Mouse (Mus musculus): ENCODE measurements around the gene Akr1c14. TPM values are rescaled to one million over a fixed set of nuclear protein-coding genes. Genes with fewer than 3 reads are reported as not detected.
"Not testable (repeated sequence)": the region's sequence is repeated elsewhere in the genome, so short reads cannot be mapped to it uniquely, and the experiment has no call there.

Akr1c14 gene
- polyA plus RNA-seq, 1 experiment from 2014 or later, result 0.65 TPM

DNA sequence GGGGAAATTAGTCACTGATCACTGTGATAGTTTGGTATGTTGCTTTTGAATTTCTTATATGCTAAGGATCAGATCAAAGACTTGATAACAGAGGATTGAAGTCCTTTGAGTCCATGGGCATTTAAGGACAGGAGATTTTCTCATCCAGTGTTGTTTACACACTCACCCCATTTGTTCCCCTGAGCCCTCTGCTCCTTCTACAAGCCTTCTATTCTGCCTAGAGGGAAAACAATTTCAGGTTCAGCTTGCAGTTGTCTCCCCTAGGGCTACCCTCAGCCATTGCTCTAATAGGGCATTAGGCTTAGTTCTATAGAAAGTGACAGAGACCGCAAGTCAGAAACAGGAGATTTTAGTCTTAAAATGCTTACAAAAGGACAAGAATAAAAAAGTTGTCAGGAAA, 585 bp upstream of the Akr1c14 start:
- H3K4me2 ChIP-seq (ENCODE audit: low read depth), result no peak overlapping the region
- H3K4me1 ChIP-seq (ENCODE audit: control insufficient read depth, insufficient read depth, low read length), result no peaks in the 10 kb centered on the region
- H3K9ac ChIP-seq (ENCODE audit: low read length), result no peak overlapping the region
- H3K4me3 ChIP-seq (ENCODE audit: low read depth, low read length), result no peak overlapping the region
- no peak overlapping the region for H3K27ac ChIP-seq (ENCODE audit: low read depth, low read length)
- DNase-seq (ENCODE audit: low spot score) (no peak), ATAC-seq (ENCODE audit: insufficient read depth, low FRiP score, low TSS enrichment) (no peak)
- no peaks in the 10 kb centered on the region for H3K36me3 ChIP-seq (ENCODE audit: control insufficient read depth, insufficient read depth, low read length)
- no peaks in the 10 kb centered on the region for H3K9me3 ChIP-seq (ENCODE audit: control insufficient read depth, low read length)
- WGBS, result 98% methylated on average over 1 of the region's 1 CpGs
- H3K27me3 ChIP-seq (ENCODE audit: control insufficient read depth, insufficient read depth, low read length), result no peaks in the 10 kb centered on the region

DNA sequence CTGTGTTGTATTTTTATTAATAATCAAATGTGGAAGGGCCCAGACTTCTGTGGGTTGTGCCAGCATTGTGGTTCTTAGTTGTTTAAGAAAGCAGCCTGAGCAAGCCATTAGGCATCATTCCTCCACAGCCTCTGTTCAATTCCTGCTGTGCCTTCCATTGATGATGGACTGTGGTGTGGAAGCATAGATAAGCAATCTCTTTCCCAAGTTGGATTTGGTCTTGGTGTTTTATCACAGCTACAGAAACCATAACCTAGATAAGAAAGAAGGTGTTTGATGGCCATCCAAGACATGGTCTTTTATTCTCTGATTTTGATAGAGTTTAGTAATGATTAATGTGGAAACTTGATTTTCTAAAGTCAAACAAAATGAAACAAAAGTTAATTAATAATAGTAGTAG, 844 bp downstream of the Akr1c14 start:
- no peak overlapping the region for H3K4me2 ChIP-seq (ENCODE audit: low read depth)
- no peaks in the 10 kb centered on the region for H3K4me1 ChIP-seq (ENCODE audit: control insufficient read depth, insufficient read depth, low read length)
- H3K4me3 ChIP-seq (ENCODE audit: low read depth, low read length), result no peak overlapping the region
- H3K9me3 ChIP-seq (ENCODE audit: control insufficient read depth, low read length), result no peaks in the 10 kb centered on the region
- H3K27ac ChIP-seq (ENCODE audit: low read depth, low read length), result no peak overlapping the region
- no peak overlapping the region for H3K9ac ChIP-seq (ENCODE audit: low read length)
- DNase-seq (ENCODE audit: low spot score) (no peak), ATAC-seq (ENCODE audit: insufficient read depth, low FRiP score, low TSS enrichment) (no peak)
- H3K36me3 ChIP-seq (ENCODE audit: control insufficient read depth, insufficient read depth, low read length), result no peaks in the 10 kb centered on the region
- H3K27me3 ChIP-seq (ENCODE audit: control insufficient read depth, insufficient read depth, low read length), result no peaks in the 10 kb centered on the region

- Histone ChIP-seq H3K36me3 (ENCODE audit: control insufficient read depth, insufficient read depth, low read length) (no peaks in the 10 kb centered on the region), H3K4me3 (ENCODE audit: low read depth, low read length) (no peak overlapping the region), H3K4me2 (ENCODE audit: low read depth) (no peak overlapping the region), H3K27me3 (ENCODE audit: control insufficient read depth, insufficient read depth, low read length) (no peaks in the 10 kb centered on the region), H3K4me1 (ENCODE audit: control insufficient read depth, insufficient read depth, low read length) (no peaks in the 10 kb centered on the region), H3K9ac (ENCODE audit: low read length) (no peak overlapping the region), H3K27ac (ENCODE audit: low read depth, low read length) (no peak overlapping the region), H3K9me3 (ENCODE audit: control insufficient read depth, low read length) (no peaks in the 10 kb centered on the region)
- WGBS, result 84% methylated on average over 3 of the region's 3 CpGs
- ATAC-seq (ENCODE audit: insufficient read depth, low FRiP score, low TSS enrichment), result no peak
- no peak for DNase-seq (ENCODE audit: low spot score)
These were observed 6.6 kb downstream of the Akr1c14 start for GRCm38 (mm10) chr13:4055450-4055849.

- DNase-seq (ENCODE audit: low spot score) (no peak), ATAC-seq (ENCODE audit: insufficient read depth, low FRiP score, low TSS enrichment) (no peak)
- 82% methylated on average over 2 of the region's 2 CpGs for WGBS
- Histone ChIP-seq H3K4me2 (ENCODE audit: low read depth) (no peak overlapping the region), H3K36me3 (ENCODE audit: control insufficient read depth, insufficient read depth, low read length) (no peaks in the 10 kb centered on the region), H3K4me1 (ENCODE audit: control insufficient read depth, insufficient read depth, low read length) (no peaks in the 10 kb centered on the region), H3K9me3 (ENCODE audit: control insufficient read depth, low read length) (no peaks in the 10 kb centered on the region), H3K27ac (ENCODE audit: low read depth, low read length) (no peak overlapping the region), H3K4me3 (ENCODE audit: low read depth, low read length) (no peak overlapping the region), H3K9ac (ENCODE audit: low read length) (no peak overlapping the region), H3K27me3 (ENCODE audit: control insufficient read depth, insufficient read depth, low read length) (no peaks in the 10 kb centered on the region)
These were observed 7.4 kb downstream of the Akr1c14 start for GRCm38 (mm10) chr13:4056211-4056610.

GRCm38 (mm10) chr13:4058239-4058638, 9.4 kb downstream of the Akr1c14 start:
- WGBS, result 75% methylated on average over 2 of the region's 2 CpGs
- not testable (repeated sequence) for H3K27me3 ChIP-seq (ENCODE audit: control insufficient read depth, insufficient read depth, low read length); ATAC-seq (ENCODE audit: insufficient read depth, low FRiP score, low TSS enrichment); H3K4me3 ChIP-seq (ENCODE audit: low read depth, low read length); H3K9ac ChIP-seq (ENCODE audit: low read length); H3K4me2 ChIP-seq (ENCODE audit: low read depth); H3K27ac ChIP-seq (ENCODE audit: low read depth, low read length); DNase-seq (ENCODE audit: low spot score); H3K9me3 ChIP-seq (ENCODE audit: control insufficient read depth, low read length); H3K4me1 ChIP-seq (ENCODE audit: control insufficient read depth, insufficient read depth, low read length); H3K36me3 ChIP-seq (ENCODE audit: control insufficient read depth, insufficient read depth, low read length)

DNA sequence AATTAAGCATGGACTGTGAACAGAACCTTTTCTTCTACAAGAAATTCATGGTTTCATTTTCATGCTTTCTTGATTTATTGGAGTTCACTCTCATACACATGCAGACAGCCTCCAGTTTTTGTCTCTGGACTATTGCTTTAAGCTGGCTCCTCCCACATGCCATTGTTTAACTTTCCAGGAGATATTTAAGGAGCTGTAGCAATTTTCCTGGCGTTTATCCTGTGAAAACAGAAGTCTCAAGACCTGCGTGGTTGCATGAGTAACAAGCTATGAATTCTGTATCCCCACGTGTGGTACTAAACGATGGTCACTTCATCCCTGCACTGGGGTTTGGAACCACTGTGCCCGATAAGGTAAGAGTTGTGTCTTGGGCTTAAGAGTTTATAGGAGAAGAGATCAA, 10.6 kb downstream of the Akr1c14 start:
- Histone ChIP-seq H3K4me2 (ENCODE audit: low read depth) (no peak overlapping the region), H3K9me3 (ENCODE audit: control insufficient read depth, low read length) (no peaks in the 10 kb centered on the region), H3K4me1 (ENCODE audit: control insufficient read depth, insufficient read depth, low read length) (no peaks in the 10 kb centered on the region), H3K27me3 (ENCODE audit: control insufficient read depth, insufficient read depth, low read length) (no peaks in the 10 kb centered on the region), H3K9ac (ENCODE audit: low read length) (no peak overlapping the region), H3K4me3 (ENCODE audit: low read depth, low read length) (no peak overlapping the region), H3K27ac (ENCODE audit: low read depth, low read length) (no peak overlapping the region), H3K36me3 (ENCODE audit: control insufficient read depth, insufficient read depth, low read length) (no peaks in the 10 kb centered on the region)
- WGBS, result 66% methylated on average over 5 of the region's 5 CpGs
- no peak for ATAC-seq (ENCODE audit: insufficient read depth, low FRiP score, low TSS enrichment)
- DNase-seq (ENCODE audit: low spot score), result no peak

DNA sequence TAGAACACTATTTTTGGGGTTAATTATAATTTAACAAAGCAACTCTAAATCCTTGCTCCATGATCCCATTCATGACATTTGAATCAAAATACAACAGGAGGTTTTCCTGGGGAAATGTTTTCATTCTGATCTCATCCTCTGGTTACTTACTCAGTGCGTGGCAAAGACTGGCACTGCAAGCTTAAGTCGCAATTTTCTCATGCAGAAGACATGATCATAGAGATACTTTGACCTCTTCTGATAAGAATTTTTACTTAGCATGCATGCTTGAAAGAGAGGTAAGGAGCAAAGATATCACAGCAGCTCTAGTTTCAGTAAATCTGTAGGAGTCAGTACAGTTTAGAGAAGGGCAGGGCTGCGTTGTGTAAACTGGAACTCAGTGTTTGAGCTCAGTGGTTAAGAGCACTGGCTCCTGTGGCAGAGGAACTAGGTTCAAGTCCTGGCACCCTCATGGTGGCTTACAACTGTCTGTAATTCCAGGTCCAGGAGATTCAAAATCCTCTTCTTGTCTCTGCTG, 11.5 kb downstream of the Akr1c14 start:
- H3K4me1 ChIP-seq (ENCODE audit: control insufficient read depth, insufficient read depth, low read length), result no peaks in the 10 kb centered on the region
- 80% methylated on average over 3 of the region's 3 CpGs for WGBS
- no peaks in the 10 kb centered on the region for H3K27me3 ChIP-seq (ENCODE audit: control insufficient read depth, insufficient read depth, low read length)
- H3K9me3 ChIP-seq (ENCODE audit: control insufficient read depth, low read length), result no peaks in the 10 kb centered on the region
- no peak overlapping the region for H3K9ac ChIP-seq (ENCODE audit: low read length)
- ATAC-seq (ENCODE audit: insufficient read depth, low FRiP score, low TSS enrichment) (no peak), DNase-seq (ENCODE audit: low spot score) (no peak)
- no peak overlapping the region for H3K4me2 ChIP-seq (ENCODE audit: low read depth)
- H3K27ac ChIP-seq (ENCODE audit: low read depth, low read length), result no peak overlapping the region
- no peak overlapping the region for H3K4me3 ChIP-seq (ENCODE audit: low read depth, low read length)
- no peaks in the 10 kb centered on the region for H3K36me3 ChIP-seq (ENCODE audit: control insufficient read depth, insufficient read depth, low read length)

DNA sequence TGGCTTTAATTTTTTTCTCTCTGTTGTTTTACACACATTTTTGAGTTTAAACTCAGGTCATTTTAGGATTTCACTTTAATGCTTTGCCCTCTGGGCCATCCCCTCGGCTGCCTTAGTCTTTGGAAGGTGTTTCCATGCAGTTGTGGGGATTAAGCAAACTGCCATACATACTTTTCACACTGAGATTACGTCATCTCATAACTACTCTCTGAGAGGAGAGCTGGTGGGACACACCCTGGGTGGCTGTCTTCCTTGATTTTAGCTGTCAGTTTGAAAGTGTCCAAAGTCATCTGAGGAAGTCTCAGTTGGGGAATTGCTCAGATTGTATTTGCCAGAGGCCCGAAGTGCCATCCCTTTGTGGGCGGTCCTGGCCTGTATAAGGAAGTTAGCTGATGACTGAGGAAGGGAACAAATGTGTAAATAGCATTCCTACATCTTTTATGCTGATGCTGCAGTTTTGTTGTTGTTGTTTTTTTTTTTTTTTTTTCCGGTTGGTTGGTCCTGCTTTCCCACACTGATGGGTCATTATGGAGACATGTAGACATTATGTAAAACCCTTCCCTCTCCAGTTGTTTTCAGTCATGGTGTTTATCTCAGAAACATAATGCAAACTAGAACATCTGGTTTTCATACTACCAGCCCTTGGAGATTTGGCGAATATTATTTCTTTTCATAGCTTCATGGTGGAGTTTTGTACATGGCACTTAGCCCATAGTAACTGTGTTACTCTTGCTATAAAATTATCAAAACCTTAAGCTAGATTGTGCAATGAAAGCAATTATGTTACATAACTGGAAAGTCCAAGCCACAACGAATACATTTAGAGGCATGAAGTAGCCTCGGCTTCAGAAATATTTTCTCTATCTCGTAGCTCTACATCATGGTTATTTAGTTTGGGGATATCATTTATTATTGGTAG, 28.0 kb downstream of the Akr1c14 start:
- Histone ChIP-seq H3K27ac (ENCODE audit: low read depth, low read length) (no peak overlapping the region), H3K4me3 (ENCODE audit: low read depth, low read length) (no peak overlapping the region), H3K9me3 (ENCODE audit: control insufficient read depth, low read length) (no peaks in the 10 kb centered on the region), H3K4me2 (ENCODE audit: low read depth) (no peak overlapping the region), H3K9ac (ENCODE audit: low read length) (no peak overlapping the region), H3K4me1 (ENCODE audit: control insufficient read depth, insufficient read depth, low read length) (no peaks in the 10 kb centered on the region), H3K36me3 (ENCODE audit: control insufficient read depth, insufficient read depth, low read length) (no peaks in the 10 kb centered on the region), H3K27me3 (ENCODE audit: control insufficient read depth, insufficient read depth, low read length) (no peaks in the 10 kb centered on the region)
- WGBS, result 91% methylated on average over 9 of the region's 9 CpGs
- DNase-seq (ENCODE audit: low spot score) (no peak), ATAC-seq (ENCODE audit: insufficient read depth, low FRiP score, low TSS enrichment) (no peak)

- no peaks in the 10 kb centered on the region for H3K4me1 ChIP-seq (ENCODE audit: control insufficient read depth, insufficient read depth, low read length)
- H3K27ac ChIP-seq (ENCODE audit: low read depth, low read length), result no peak overlapping the region
- no peak overlapping the region for H3K9ac ChIP-seq (ENCODE audit: low read length)
- H3K9me3 ChIP-seq (ENCODE audit: control insufficient read depth, low read length), result no peaks in the 10 kb centered on the region
- no peak overlapping the region for H3K4me3 ChIP-seq (ENCODE audit: low read depth, low read length)
- no peak overlapping the region for H3K4me2 ChIP-seq (ENCODE audit: low read depth)
- H3K36me3 ChIP-seq (ENCODE audit: control insufficient read depth, insufficient read depth, low read length), result no peaks in the 10 kb centered on the region
- ATAC-seq (ENCODE audit: insufficient read depth, low FRiP score, low TSS enrichment), result no peak
- H3K27me3 ChIP-seq (ENCODE audit: control insufficient read depth, insufficient read depth, low read length), result no peaks in the 10 kb centered on the region
- DNase-seq (ENCODE audit: low spot score), result no peak
These were observed 31.1 kb downstream of the Akr1c14 start for GRCm38 (mm10) chr13:4079876-4080275.

All from neural tube, embryonic 11.5 days (tissue).